ENCODE assay signal across 8 mouse cellular contexts in the genomic region with DNA sequence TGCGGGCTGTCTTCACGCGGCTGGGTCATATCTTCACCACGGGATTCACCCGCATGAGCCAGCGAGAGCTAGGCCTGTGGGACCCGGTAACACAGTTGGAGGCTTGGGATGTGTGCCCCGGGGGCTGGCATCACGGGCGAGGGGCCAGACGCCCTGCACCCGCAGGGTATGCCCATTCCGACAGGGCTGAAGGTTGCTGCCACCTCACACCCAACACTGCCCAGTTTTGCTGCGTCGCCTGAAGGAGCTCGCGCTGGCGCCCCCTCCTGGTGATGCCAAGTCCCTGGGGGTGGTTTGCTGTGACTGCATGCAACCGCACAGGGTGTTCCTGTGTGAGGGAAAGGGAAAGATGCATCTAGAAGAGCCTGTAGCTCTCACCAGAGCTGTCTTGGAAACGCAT. TPM values are rescaled to one million over a fixed set of nuclear protein-coding genes. Genes with fewer than 3 reads are reported as not detected.
DNase-seq lines count a peak whose midpoint lies in the region; ATAC-seq lines count a peak whose summit lies in the region.

No protein-coding gene starts in this region.

- H3K4me2 ChIP-seq in liver, embryonic 12.5 days, result peak overlapping the region; percentile 54

- H3K4me1 ChIP-seq in liver, embryonic 12.5 days, result peaks cover 17% of the 10 kb centered on the region

- H3K27ac ChIP-seq in liver, embryonic 12.5 days, result no peak overlapping the region

- H3K27me3 ChIP-seq in liver, embryonic 12.5 days (replicated peaks), result peaks cover 67% of the 10 kb centered on the region
- no peaks in the 10 kb centered on the region for H3K27me3 ChIP-seq in splenic B cell, adult 2 months (ENCODE audit: control insufficient read depth, insufficient read depth, low read length, poor library complexity, severe bottlenecking)

- DNase-seq in 416B (ENCODE audit: low read depth), result peak; percentile 88
- DNase-seq in embryo, embryonic 10.5 days (ENCODE audit: low spot score), result peak; percentile 73
- peak; percentile 60 to 81 for DNase-seq in kidney, adult 8-10 months
- DNase-seq in naive thymus-derived CD4-positive, alpha-beta T cell, adult 2 months (ENCODE audit: low read depth), result peak; percentile 91
- peak; percentile 87 for DNase-seq in splenic B cell, adult 2 months (ENCODE audit: low read depth, low spot score)

- no peaks in the 10 kb centered on the region for H3K9me3 ChIP-seq in liver, embryonic 12.5 days (replicated peaks)

- peaks cover 14% of the 10 kb centered on the region; the same call in 1 of the 2 replicates for H3K36me3 ChIP-seq in liver, embryonic 12.5 days
- H3K36me3 ChIP-seq in splenic B cell, adult 2 months (ENCODE audit: control insufficient read depth, insufficient read depth, low read length, poor library complexity, severe bottlenecking), result no peaks in the 10 kb centered on the region

- H3K9ac ChIP-seq in liver, embryonic 12.5 days, result no peak overlapping the region

- H3K4me3 ChIP-seq in liver, embryonic 12.5 days, result peak overlapping the region; percentile 20; the same call in 1 of the 2 replicates

- 12% methylated on average over 20 of the region's 20 CpGs for WGBS in liver, embryonic 12.5 days (ENCODE audit: insufficient replicate concordance)

- peak; percentile 77 for ATAC-seq in activated CD4-positive, CD25-positive, alpha-beta regulatory T cell, adult 4 months
- ATAC-seq in granulocyte monocyte progenitor cell, adult 5-6 weeks (replicated peaks; ENCODE audit: poor library complexity, severe bottlenecking), result peak; percentile 71
- ATAC-seq in liver, embryonic 12.5 days, result no peak

RNA-seq across cellular contexts. Expression of a gene that starts 5.6 kb away (rescaled TPM):
- polyA plus RNA-seq in activated CD4-positive, CD25-positive, alpha-beta regulatory T cell, adult 4 months (2017; shearing (Covaris generic)), result not detected
- total RNA-seq in granulocyte monocyte progenitor cell, adult 5-6 weeks (2014; fragmentation: Nextera tagmentation), result not detected in 2 replicates
- total RNA-seq in granulocyte monocyte progenitor cell, adult 5-6 weeks (2017), result not detected in 2 replicates
- not detected in 2 replicates for polyA plus RNA-seq in liver, embryonic 12.5 days (2016; fragmentation: Nextera tagmentation; extraction: Ambion mirVana)

RNA-seq across cellular contexts. Expression of a gene that starts 21.7 kb away (rescaled TPM):
- 1 to 10 TPM in 1 of 2 experiments, under 1 TPM in 1; 0.93 to 1.2 TPM for polyA plus RNA-seq in activated CD4-positive, CD25-positive, alpha-beta regulatory T cell, adult 4 months (2017; shearing (Covaris generic))
- 14.9 and 20.0 TPM in 2 replicates for total RNA-seq in granulocyte monocyte progenitor cell, adult 5-6 weeks (2014; fragmentation: Nextera tagmentation)
- 3.1 and 4.8 TPM in 2 replicates for total RNA-seq in granulocyte monocyte progenitor cell, adult 5-6 weeks (2017)
- 2.1 and 2.5 TPM in 2 replicates for polyA plus RNA-seq in liver, embryonic 12.5 days (2016; fragmentation: Nextera tagmentation; extraction: Ambion mirVana)

RNA-seq across cellular contexts. Expression of a gene that starts 25.6 kb away (rescaled TPM):
- 1 to 10 TPM; 8.6 to 9.2 TPM for polyA plus RNA-seq in activated CD4-positive, CD25-positive, alpha-beta regulatory T cell, adult 4 months (2017; shearing (Covaris generic))
- 33.6 and 47.7 TPM in 2 replicates for total RNA-seq in granulocyte monocyte progenitor cell, adult 5-6 weeks (2014; fragmentation: Nextera tagmentation)
- 10.3 and 16.4 TPM in 2 replicates for total RNA-seq in granulocyte monocyte progenitor cell, adult 5-6 weeks (2017)
- polyA plus RNA-seq in liver, embryonic 12.5 days (2016; fragmentation: Nextera tagmentation; extraction: Ambion mirVana), result 3.1 and 3.2 TPM in 2 replicates

RNA-seq across cellular contexts. Expression of a gene that starts 47.1 kb away (rescaled TPM):
- polyA plus RNA-seq in activated CD4-positive, CD25-positive, alpha-beta regulatory T cell, adult 4 months (2017; shearing (Covaris generic)), result 1 to 10 TPM; 2.3 to 2.6 TPM
- total RNA-seq in granulocyte monocyte progenitor cell, adult 5-6 weeks (2014; fragmentation: Nextera tagmentation), result 3.4 and 9.6 TPM in 2 replicates
- total RNA-seq in granulocyte monocyte progenitor cell, adult 5-6 weeks (2017), result 2.6 and 3.6 TPM in 2 replicates
- 3.0 and 3.6 TPM in 2 replicates for polyA plus RNA-seq in liver, embryonic 12.5 days (2016; fragmentation: Nextera tagmentation; extraction: Ambion mirVana)

RNA-seq across cellular contexts. Expression of a gene that starts 48.0 kb away (rescaled TPM):
- 10 to 100 TPM in 1 of 2 experiments, 1 to 10 TPM in 1; 9.8 to 11.2 TPM for polyA plus RNA-seq in activated CD4-positive, CD25-positive, alpha-beta regulatory T cell, adult 4 months (2017; shearing (Covaris generic))
- total RNA-seq in granulocyte monocyte progenitor cell, adult 5-6 weeks (2014; fragmentation: Nextera tagmentation), result 2.5 and 3.3 TPM in 2 replicates
- total RNA-seq in granulocyte monocyte progenitor cell, adult 5-6 weeks (2017), result 1.8 and 2.8 TPM in 2 replicates
- polyA plus RNA-seq in liver, embryonic 12.5 days (2016; fragmentation: Nextera tagmentation; extraction: Ambion mirVana), result 9.3 and 11.1 TPM in 2 replicates
